Mouse (Mus musculus): Measurements from ENCODE around the gene Ebpl.

DNA sequence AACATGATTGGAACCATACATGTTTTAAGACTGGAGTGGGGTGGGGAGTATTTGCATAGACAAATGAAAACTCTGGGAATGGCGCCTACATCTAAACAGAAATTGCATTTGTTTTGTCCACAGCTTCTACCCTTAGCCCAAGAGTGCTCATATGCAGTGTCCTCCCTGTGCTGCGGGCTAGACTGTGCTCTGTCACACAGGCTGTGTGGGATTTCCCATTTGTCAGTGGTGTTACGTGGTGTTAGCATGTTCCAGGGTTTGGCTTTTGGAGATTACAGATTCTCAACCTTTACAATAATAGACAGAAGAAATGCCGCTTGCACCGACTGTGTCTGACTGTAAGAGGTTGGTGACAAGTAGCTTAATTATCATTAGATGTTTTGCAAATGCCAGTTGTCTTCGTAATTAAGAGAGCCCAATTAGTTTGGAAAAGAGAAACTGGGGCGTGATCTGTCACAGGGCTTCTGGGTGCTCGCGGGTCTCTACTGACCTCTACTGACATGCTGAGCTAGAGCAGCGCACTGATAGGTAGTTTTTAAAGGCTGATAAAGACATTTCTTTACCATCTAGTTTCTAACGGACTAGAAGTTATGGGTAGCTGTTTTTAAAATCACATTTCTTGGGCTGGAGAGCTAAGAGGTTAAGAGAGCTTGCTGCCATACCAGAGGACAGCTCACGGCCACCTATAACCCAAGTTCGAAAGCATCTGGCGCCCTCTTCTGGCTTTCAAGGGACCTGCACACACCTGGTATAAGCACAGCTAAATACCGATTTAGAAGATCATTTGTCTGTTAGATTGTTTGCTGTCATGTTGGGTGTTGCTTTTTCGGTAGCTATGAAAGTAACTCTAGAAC is 66.1 kb downstream of the Ebpl start:
- TF ChIP-seq EP300 (IDR thresholded peaks at IDR 0.05; ENCODE audit: low read depth) (no peak), CTCF (IDR thresholded peaks at IDR 0.05; ENCODE audit: low read depth) (peak; percentile 69)

Measured in liver, postnatal 0 days (tissue).